Mouse (Mus musculus): ENCODE results near the gene Gpbar1. TPM values are rescaled to one million over a fixed set of nuclear protein-coding genes. Genes with fewer than 3 reads are reported as not detected.

Gene Gpbar1
- polyA plus RNA-seq, 1 experiment from 2014 or later, result 0.39 TPM

GRCm38 (mm10) chr1:74298157-74298750 lies 19.9 kb downstream of the Gpbar1 start:
- no peaks in the 10 kb centered on the region; the same call in 1 of the 2 replicates for H3K36me3 ChIP-seq (ENCODE audit: control insufficient read depth, insufficient read depth)
- H3K4me3 ChIP-seq (ENCODE audit: low read depth, low read length), result no peak overlapping the region
- H3K27ac ChIP-seq (ENCODE audit: low read length), result peak overlapping the region; percentile 4; the same call in 1 of the 2 replicates
- no peaks in the 10 kb centered on the region for H3K27me3 ChIP-seq (ENCODE audit: control insufficient read depth, insufficient read depth, low read depth, low read length)
- 81% methylated on average over 5 of the region's 5 CpGs for WGBS (ENCODE audit: insufficient replicate concordance)
- no peak overlapping the region for H3K4me2 ChIP-seq (ENCODE audit: low read depth, low read length)
- H3K9me3 ChIP-seq (replicated peaks; ENCODE audit: control insufficient read depth, low read length), result no peaks in the 10 kb centered on the region
- peaks cover 65% of the 10 kb centered on the region for H3K4me1 ChIP-seq (ENCODE audit: control insufficient read depth, low read depth, low read length)
- no peak overlapping the region for H3K9ac ChIP-seq (ENCODE audit: low read depth, low read length)
- no peak for ATAC-seq (ENCODE audit: low read depth)

DNA sequence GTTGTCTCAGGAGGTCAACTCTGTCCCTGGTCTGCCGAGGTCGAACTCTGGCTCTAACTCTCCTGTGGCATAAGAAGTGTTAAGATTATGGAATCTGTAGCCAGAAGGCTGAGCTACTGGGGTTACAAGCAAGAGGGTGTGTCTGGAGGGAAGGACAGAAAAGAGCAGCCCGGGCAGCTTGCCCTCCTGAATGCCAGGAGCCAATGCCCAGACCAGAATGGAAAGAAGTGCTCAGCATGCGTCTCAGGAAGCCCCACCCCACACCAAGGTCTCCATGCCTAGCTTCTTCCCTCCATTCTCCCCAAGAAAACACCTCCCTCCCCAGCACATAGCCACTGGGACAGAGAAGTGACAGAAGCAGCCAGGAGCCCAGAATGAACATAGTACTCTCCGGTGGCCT lies 20.6 kb downstream of the Gpbar1 start:
- no peak for ATAC-seq (ENCODE audit: low read depth)
- Histone ChIP-seq H3K9me3 (replicated peaks; ENCODE audit: control insufficient read depth, low read length) (no peaks in the 10 kb centered on the region), H3K36me3 (ENCODE audit: control insufficient read depth, insufficient read depth) (no peaks in the 10 kb centered on the region; the same call in 1 of the 2 replicates), H3K9ac (ENCODE audit: low read depth, low read length) (no peak overlapping the region), H3K27me3 (ENCODE audit: control insufficient read depth, insufficient read depth, low read depth, low read length) (no peaks in the 10 kb centered on the region), H3K4me2 (ENCODE audit: low read depth, low read length) (no peak overlapping the region), H3K27ac (ENCODE audit: low read length) (no peak overlapping the region; the same call in 1 of the 2 replicates), H3K4me3 (ENCODE audit: low read depth, low read length) (no peak overlapping the region), H3K4me1 (ENCODE audit: control insufficient read depth, low read depth, low read length) (peaks cover 70% of the 10 kb centered on the region)
- WGBS (ENCODE audit: insufficient replicate concordance), result 72% methylated on average over 5 of the region's 5 CpGs

- ATAC-seq (ENCODE audit: low read depth), result no peak
- Histone ChIP-seq H3K4me2 (ENCODE audit: low read depth, low read length) (no peak overlapping the region), H3K4me3 (ENCODE audit: low read depth, low read length) (no peak overlapping the region), H3K9ac (ENCODE audit: low read depth, low read length) (no peak overlapping the region), H3K36me3 (ENCODE audit: control insufficient read depth, insufficient read depth) (no peaks in the 10 kb centered on the region; the same call in 1 of the 2 replicates), H3K4me1 (ENCODE audit: control insufficient read depth, low read depth, low read length) (peaks cover 67% of the 10 kb centered on the region), H3K27ac (ENCODE audit: low read length) (no peak overlapping the region), H3K27me3 (ENCODE audit: control insufficient read depth, insufficient read depth, low read depth, low read length) (no peaks in the 10 kb centered on the region), H3K9me3 (replicated peaks; ENCODE audit: control insufficient read depth, low read length) (no peaks in the 10 kb centered on the region)
- WGBS (ENCODE audit: insufficient replicate concordance), result 57% methylated on average over 6 of the region's 6 CpGs
These were observed 22.2 kb downstream of the Gpbar1 start for GRCm38 (mm10) chr1:74300347-74301110.

GRCm38 (mm10) chr1:74302229-74302628 lies 23.9 kb downstream of the Gpbar1 start:
- no peak for ATAC-seq (ENCODE audit: low read depth)
- WGBS (ENCODE audit: insufficient replicate concordance), result 86% methylated on average over 7 of the region's 7 CpGs
- H3K27me3 ChIP-seq (ENCODE audit: control insufficient read depth, insufficient read depth, low read depth, low read length), result no peaks in the 10 kb centered on the region
- H3K36me3 ChIP-seq (ENCODE audit: control insufficient read depth, insufficient read depth), result no peaks in the 10 kb centered on the region; the same call in 1 of the 2 replicates
- no peak overlapping the region for H3K27ac ChIP-seq (ENCODE audit: low read length)
- no peaks in the 10 kb centered on the region for H3K9me3 ChIP-seq (replicated peaks; ENCODE audit: control insufficient read depth, low read length)
- peaks cover 51% of the 10 kb centered on the region for H3K4me1 ChIP-seq (ENCODE audit: control insufficient read depth, low read depth, low read length)
- H3K9ac ChIP-seq (ENCODE audit: low read depth, low read length), result no peak overlapping the region
- H3K4me2 ChIP-seq (ENCODE audit: low read depth, low read length), result no peak overlapping the region
- no peak overlapping the region for H3K4me3 ChIP-seq (ENCODE audit: low read depth, low read length)

DNA sequence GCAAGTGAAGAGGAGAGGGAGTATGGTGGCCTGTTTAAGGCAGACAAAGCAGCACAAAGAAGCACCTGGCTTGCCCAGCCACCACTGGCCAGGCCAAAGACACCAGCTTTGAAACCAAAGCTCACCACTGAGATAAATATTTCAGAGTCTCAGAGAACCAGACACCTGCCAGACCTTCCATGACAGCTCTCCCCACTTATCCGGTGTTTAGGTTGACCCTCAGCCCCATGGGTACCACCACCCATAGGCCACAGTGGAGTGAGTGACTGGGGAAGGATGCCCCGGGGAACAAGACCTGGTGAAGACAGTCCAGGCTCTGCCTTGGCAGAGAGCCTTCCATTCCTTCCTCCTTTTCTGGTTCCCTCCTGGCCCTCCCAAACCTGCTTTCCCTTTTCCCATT lies 24.5 kb downstream of the Gpbar1 start:
- H3K4me3 ChIP-seq (ENCODE audit: low read depth, low read length), result peak overlapping the region; percentile 86
- no peaks in the 10 kb centered on the region for H3K9me3 ChIP-seq (replicated peaks; ENCODE audit: control insufficient read depth, low read length)
- no peak overlapping the region; the same call in 1 of the 2 replicates for H3K9ac ChIP-seq (ENCODE audit: low read depth, low read length)
- H3K27ac ChIP-seq (ENCODE audit: low read length), result peak overlapping the region; percentile 21; the same call in 1 of the 2 replicates
- no peaks in the 10 kb centered on the region; the same call in 1 of the 2 replicates for H3K36me3 ChIP-seq (ENCODE audit: control insufficient read depth, insufficient read depth)
- ATAC-seq (ENCODE audit: low read depth), result no peak
- H3K4me1 ChIP-seq (ENCODE audit: control insufficient read depth, low read depth, low read length), result peaks cover 52% of the 10 kb centered on the region
- H3K4me2 ChIP-seq (ENCODE audit: low read depth, low read length), result peak overlapping the region; percentile 92
- 67% methylated on average over 2 of the region's 2 CpGs for WGBS (ENCODE audit: insufficient replicate concordance)
- H3K27me3 ChIP-seq (ENCODE audit: control insufficient read depth, insufficient read depth, low read depth, low read length), result no peaks in the 10 kb centered on the region

GRCm38 (mm10) chr1:74303509-74304338 lies 25.4 kb downstream of the Gpbar1 start:
- no peaks in the 10 kb centered on the region for H3K9me3 ChIP-seq (replicated peaks; ENCODE audit: control insufficient read depth, low read length)
- H3K9ac ChIP-seq (ENCODE audit: low read depth, low read length), result peak overlapping the region; percentile 89
- H3K4me3 ChIP-seq (ENCODE audit: low read depth, low read length), result peak overlapping the region; percentile 86
- peak overlapping the region; percentile 92 for H3K4me2 ChIP-seq (ENCODE audit: low read depth, low read length)
- no peaks in the 10 kb centered on the region for H3K27me3 ChIP-seq (ENCODE audit: control insufficient read depth, insufficient read depth, low read depth, low read length)
- peak; percentile 91 for ATAC-seq (ENCODE audit: low read depth)
- under 1% methylated on average over 56 of the region's 56 CpGs for whole genome bisulfite sequencing (ENCODE audit: insufficient replicate concordance)
- peak overlapping the region; percentile 77 for H3K27ac ChIP-seq (ENCODE audit: low read length)
- no peaks in the 10 kb centered on the region; the same call in 1 of the 2 replicates for H3K36me3 ChIP-seq (ENCODE audit: control insufficient read depth, insufficient read depth)
- H3K4me1 ChIP-seq (ENCODE audit: control insufficient read depth, low read depth, low read length), result peaks cover 54% of the 10 kb centered on the region

GRCm38 (mm10) chr1:74304339-74304790 lies 26.0 kb downstream of the Gpbar1 start:
- H3K4me1 ChIP-seq (ENCODE audit: control insufficient read depth, low read depth, low read length), result peaks cover 48% of the 10 kb centered on the region
- peak overlapping the region; percentile 86 for H3K4me3 ChIP-seq (ENCODE audit: low read depth, low read length)
- H3K9ac ChIP-seq (ENCODE audit: low read depth, low read length), result peak overlapping the region; percentile 89
- no peaks in the 10 kb centered on the region for H3K27me3 ChIP-seq (ENCODE audit: control insufficient read depth, insufficient read depth, low read depth, low read length)
- H3K36me3 ChIP-seq (ENCODE audit: control insufficient read depth, insufficient read depth), result no peaks in the 10 kb centered on the region
- no peaks in the 10 kb centered on the region for H3K9me3 ChIP-seq (replicated peaks; ENCODE audit: control insufficient read depth, low read length)
- peak overlapping the region; percentile 77 for H3K27ac ChIP-seq (ENCODE audit: low read length)
- H3K4me2 ChIP-seq (ENCODE audit: low read depth, low read length), result peak overlapping the region; percentile 92
- peak; percentile 5 for ATAC-seq (ENCODE audit: low read depth)
- 5% methylated on average over 12 of the region's 12 CpGs for WGBS (ENCODE audit: insufficient replicate concordance)

DNA sequence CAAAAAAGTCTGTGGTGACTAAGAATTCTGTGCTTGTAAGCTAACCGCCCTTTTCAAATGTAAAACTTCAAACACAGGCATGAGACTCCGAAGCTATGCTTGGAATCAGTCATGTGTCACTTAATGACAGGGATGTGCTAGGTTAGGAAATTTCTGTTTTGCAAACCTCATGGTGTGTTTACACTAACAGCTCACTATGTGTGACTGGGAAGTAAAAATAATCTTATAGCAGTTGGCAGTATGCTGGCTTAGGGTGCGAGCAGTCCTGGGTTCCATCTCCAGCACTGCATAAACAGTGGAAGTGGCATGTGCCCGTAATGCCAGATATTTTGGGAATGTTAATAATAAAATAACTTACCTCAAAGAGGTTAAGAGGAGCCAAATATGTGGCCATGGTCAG lies 26.6 kb downstream of the Gpbar1 start:
- no peak for ATAC-seq (ENCODE audit: low read depth)
- H3K9me3 ChIP-seq (replicated peaks; ENCODE audit: control insufficient read depth, low read length), result no peaks in the 10 kb centered on the region
- no peaks in the 10 kb centered on the region for H3K36me3 ChIP-seq (ENCODE audit: control insufficient read depth, insufficient read depth)
- H3K27me3 ChIP-seq (ENCODE audit: control insufficient read depth, insufficient read depth, low read depth, low read length), result no peaks in the 10 kb centered on the region
- H3K4me3 ChIP-seq (ENCODE audit: low read depth, low read length), result no peak overlapping the region
- no peak overlapping the region for H3K27ac ChIP-seq (ENCODE audit: low read length)
- H3K4me1 ChIP-seq (ENCODE audit: control insufficient read depth, low read depth, low read length), result peaks cover 43% of the 10 kb centered on the region
- no peak overlapping the region for H3K4me2 ChIP-seq (ENCODE audit: low read depth, low read length)
- H3K9ac ChIP-seq (ENCODE audit: low read depth, low read length), result no peak overlapping the region
- WGBS (ENCODE audit: insufficient replicate concordance), result 78% methylated on average over 4 of the region's 4 CpGs
